Mouse (Mus musculus) ZHBTc4 (cell line): ENCODE measurements around the gene Rsph6a.

Experiments
- DNase-seq: peaks from one replicate; pipeline ENCODE4 v3.0.0-alpha.2; 2011; ENCODE audit warnings: low read depth, low spot score

Rsph6a gene

GRCm38 (mm10) chr7:19098811-19099210 is 44.3 kb downstream of the Rsph6a start:
- no peak for DNase-seq

DNA sequence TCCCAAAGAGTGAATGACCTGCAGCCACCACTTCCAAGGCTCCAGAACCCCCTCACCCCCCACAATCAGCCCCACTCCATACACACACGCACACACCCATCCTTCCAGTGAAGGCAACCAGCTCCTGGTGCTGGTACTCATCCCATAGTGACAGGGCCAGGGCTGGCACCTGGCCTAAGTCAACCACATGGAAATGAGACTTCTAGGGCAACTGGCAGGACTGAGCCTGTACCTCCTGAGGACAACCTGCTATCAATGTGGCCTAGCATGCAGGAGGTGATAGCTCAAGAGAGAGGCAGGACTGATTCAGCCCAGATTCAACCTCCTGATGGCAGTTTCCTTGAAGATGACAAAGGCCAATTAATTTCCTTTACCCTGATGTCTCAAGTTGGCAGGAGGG is 45.8 kb downstream of the Rsph6a start:
- no peak for DNase-seq

DNA sequence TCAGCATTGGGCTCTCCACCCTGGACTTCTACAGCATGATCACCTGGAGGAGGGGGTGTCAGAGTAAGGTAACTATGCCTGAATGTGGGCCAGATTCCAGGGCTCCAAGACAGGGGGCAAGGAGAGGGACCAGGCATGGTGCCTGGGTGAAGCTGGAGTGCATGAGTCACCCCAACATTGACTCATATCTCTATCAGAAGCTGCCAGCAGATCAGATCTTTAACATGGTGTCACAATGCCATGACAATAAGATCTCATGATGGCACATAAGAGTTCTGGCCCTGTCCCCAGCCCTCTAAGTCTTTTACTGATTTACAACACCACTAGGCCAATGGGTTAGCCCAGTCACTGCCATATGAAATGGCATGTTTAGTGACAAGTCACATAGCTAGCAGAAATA is 49.3 kb downstream of the Rsph6a start:
- no peak for DNase-seq

DNA sequence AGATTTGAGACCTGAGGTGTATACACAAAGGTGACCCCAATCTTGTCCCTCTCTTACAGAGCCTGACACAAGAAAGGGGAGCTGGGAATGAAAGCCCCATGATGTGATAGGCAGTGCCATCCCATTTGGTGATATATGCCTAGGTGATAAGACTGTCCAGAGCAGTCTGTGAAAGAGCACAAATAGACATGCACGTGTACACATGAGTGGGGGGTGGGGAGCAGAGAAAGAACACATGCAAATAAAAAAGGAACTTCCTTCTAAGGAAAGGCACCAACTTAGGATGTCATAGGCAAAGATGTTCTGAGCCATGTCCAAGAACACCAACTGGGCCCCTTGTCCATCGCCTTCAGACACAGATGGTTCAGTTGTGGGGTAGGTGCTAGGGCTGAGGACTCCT is 50.0 kb downstream of the Rsph6a start:
- no peak for DNase-seq

DNA sequence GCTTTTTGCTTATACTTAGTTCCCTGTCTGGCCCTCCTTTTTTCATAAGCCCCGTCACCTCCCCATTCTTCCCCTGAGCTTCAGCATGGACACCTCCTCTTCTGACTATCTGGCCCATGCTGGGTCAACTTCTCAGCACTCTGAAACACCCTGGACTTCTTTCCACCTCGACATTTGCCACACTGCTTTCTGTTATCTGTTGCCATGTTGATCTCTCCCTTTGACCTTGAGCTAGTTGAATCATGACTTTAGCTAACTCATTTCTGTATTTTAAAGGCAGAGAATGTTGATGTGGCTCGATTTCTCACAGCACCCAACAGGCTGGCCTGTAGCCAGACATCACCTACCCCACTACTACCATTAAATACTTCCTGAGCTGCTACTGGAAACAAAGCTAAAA is 52.9 kb downstream of the Rsph6a start:
- DNase-seq: no peak

DNA sequence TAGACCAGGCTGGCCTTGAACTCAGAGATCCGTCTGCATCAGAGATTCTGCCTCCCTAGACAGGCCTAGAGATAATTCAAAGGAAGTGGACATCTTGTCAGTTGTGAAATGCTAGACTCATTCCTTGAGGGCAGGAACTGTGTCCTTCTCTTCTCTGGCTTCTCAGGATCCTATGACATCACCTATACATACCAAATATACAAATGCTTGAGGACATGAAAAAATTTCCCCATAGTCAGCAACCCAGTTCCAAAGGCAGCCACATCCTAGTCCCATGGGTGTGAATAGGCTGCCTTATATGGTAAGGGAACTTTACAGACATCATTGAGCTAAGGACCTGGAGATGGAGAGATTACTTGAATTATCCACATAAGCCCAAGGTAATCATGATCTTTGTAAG is 55.1 kb downstream of the Rsph6a start:
- DNase-seq: no peak

GRCm38 (mm10) chr7:19118028-19118771 is 63.7 kb downstream of the Rsph6a start, which contains the start of gene Gm4969:
Gene Gm4969, minus strand, starts transcription at chr7:19118368.
- peak; percentile 97 for DNase-seq

DNA sequence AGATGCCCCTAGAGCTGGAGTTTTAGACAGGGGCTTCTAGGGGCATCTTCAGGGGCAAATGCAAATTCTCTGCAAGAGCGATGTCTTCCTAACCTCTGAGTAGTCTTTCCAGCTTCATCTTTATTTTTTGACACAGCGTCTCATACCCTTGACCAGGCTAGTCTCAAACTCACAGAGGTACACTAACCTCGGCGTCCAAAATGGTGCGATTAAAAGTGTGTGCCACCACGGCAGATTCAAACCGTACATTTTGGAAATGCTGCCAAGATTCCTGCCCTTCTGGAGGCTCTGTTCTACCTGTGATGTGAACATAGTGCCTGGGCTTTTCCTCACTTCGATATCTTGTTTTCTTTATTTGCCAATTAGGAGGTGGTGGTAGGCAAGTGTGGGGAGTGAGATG is 64.6 kb downstream of the Rsph6a start:
- no peak for DNase-seq

- DNase-seq: peak; percentile 98
Measured at GRCm38 (mm10) chr7:19119631-19120429, 65.3 kb downstream of the Rsph6a start, which contains the start of gene Fbxo46. Gene Fbxo46, plus strand, starts transcription at chr7:19119859.

GRCm38 (mm10) chr7:19121686-19122085 is 67.2 kb downstream of the Rsph6a start:
- no peak for DNase-seq
